Mouse (Mus musculus) effector memory CD4-positive, alpha-beta T cell, adult 7 months (primary cell): Measurements from ENCODE around the gene C1rl. TPM values are rescaled to one million over a fixed set of nuclear protein-coding genes. Genes with fewer than 3 reads are reported as not detected.

Source experiments
- polyA plus RNA-seq: library from polyadenylated mRNA; unstranded; fragments of 100-300 nt; shearing (Covaris generic); gene quantifications from one replicate; pipeline ENCODE4 v1.2.1, GENCODE M21; 2017

The C1rl gene
- 0.12 TPM for polyA plus RNA-seq

DNA sequence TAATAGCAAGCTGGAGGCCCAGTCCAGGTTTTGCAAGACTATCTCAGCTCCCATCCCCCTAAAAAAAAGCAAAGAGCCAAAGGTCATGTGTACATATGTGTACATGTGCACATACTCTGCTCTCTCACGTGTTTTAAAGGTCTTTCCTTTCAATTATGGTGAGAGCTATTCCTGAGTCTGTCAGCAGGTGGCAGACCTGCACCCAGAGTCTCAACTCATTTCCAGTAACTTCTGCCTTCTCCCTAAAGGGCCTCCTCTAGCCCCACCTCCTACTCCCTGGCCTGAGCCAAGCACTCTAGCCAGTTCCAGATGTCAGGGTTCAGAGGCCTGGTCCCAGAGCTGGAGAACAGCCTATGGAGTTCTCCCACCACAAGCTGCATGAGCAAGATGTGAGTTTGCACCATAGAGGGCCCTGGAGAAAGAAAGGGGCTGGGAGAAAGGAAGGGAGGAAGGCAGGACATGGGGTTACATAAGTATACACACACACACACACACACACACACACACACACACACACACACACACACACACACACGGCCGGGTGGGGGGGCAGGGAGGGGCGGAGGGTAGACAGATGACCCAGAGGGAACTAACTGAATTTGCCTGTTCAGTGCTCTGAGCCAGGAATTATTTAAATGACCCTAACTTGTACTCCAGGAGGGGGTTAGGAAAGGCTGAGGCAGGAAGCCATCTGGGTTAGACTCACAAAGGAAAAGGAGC, at the start of gene C1rl:
Gene C1rl (plus strand): TSS at position 272 of the 720 bp plus-strand sequence.

GRCm38 (mm10) chr6:124464305-124465271, 28.3 kb upstream of the C1rl start, which contains the start of gene Clstn3:
Clstn3 (minus strand) TSS chr6:124464794.

DNA sequence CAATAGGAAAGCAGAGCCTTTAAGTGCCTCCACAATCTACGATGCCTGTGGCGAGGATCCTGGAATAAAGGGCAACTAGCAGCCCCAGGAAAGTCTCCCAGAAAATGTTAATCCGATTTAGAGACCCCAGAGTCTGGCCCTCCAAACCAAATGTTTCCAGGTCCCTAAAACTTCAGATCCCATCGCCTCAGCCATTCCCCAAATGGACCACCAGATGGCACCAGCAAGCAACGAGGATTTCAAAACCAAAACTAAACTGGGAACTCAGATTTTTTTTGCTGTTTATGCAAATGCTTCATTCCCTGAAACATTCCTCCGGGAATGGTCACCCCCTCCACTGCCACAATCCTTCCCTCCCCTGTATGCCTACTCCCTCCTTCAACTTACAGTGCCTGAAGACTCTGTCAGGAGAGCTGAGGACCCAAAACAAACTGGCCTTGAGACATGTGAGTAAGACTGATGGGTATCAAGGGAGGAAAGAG, 19.5 kb downstream of the C1rl start, which contains the start of gene C1ra:
Gene C1ra (plus strand): TSS at position 51 of the 482 bp plus-strand sequence.

DNA sequence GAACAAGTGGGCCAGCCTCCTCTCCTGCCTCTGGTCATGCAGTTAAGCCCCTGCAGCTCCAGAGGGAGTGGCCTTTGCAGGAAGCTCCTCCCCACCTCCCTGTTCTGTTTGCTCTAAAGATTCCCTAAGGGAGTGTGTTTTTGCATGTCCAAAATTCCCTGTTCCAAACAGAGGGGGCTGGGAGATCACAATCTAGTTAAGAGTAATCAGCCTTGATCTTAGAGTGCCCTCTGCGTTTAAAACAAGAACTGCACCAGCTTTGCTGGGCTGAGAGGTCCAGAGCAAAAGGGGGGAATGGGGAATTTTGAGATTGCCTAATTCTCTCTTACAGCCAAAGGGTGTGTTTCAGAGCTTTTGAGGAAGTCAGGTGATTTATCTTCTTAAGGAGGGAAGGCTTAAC, 49.4 kb downstream of the C1rl start, which contains the start of gene C1s1:
Gene C1s1 (minus strand): TSS at position 76 of the 400 bp plus-strand sequence.

Other genes starting within 250 kb of the C1rl start
- gene Cd163, start 188.5 kb upstream of the C1rl start, polyA plus RNA-seq, result 0.15 TPM
- gene Pex5, start 78.0 kb upstream of the C1rl start, polyA plus RNA-seq, result 39.0 TPM
- gene Clstn3, start 28.3 kb upstream of the C1rl start, polyA plus RNA-seq, result not detected
- not detected for gene C1ra, start 19.3 kb downstream of the C1rl start, polyA plus RNA-seq
- not detected for gene C1s1, start 49.2 kb downstream of the C1rl start, polyA plus RNA-seq
- gene C1rb, start 77.2 kb downstream of the C1rl start, polyA plus RNA-seq, result not detected
- not detected for gene C1s2, start 143.0 kb downstream of the C1rl start, polyA plus RNA-seq
- 24.7 TPM for gene Lpcat3, start 169.9 kb downstream of the C1rl start, polyA plus RNA-seq
- gene Emg1, start 219.1 kb downstream of the C1rl start, polyA plus RNA-seq, result 304 TPM
- 134 TPM for gene Phb2, start 219.2 kb downstream of the C1rl start, polyA plus RNA-seq
- gene Ptpn6, start 245.6 kb downstream of the C1rl start, polyA plus RNA-seq, result 292 TPM
- 328 TPM for gene Grcc10, start 248.3 kb downstream of the C1rl start, polyA plus RNA-seq